Mouse (Mus musculus): ENCODE data around the gene Phactr2.
A peak's percentile ranks its signal among the peaks of the same experiment; 100 is the strongest.

- TF ChIP-seq CTCF (IDR thresholded peaks at IDR 0.05) (no peak), EP300 (IDR thresholded peaks at IDR 0.05) (0 out of 2 replicates have a peak, but pooled peaks have one; percentile 59)
These were observed 26.8 kb upstream of the Phactr2 start for GRCm38 (mm10) chr10:13500938-13501496.

All from lung, postnatal 0 days (tissue).